Mouse (Mus musculus) T-cell, adult 2 months (primary cell): Measurements from ENCODE around the gene Mga.

Experiments used
- DNase-seq: peaks from one replicate; pipeline ENCODE4 v3.0.0; 2022; ENCODE audit warnings: low spot score

Mga gene

GRCm38 (mm10) chr2:119987441-119987840 lies 90.4 kb downstream of the Mga start:
- no peak for DNase-seq

GRCm38 (mm10) chr2:119988952-119989351 lies 91.9 kb downstream of the Mga start:
- no peak for DNase-seq

GRCm38 (mm10) chr2:119990881-119991280 lies 93.9 kb downstream of the Mga start:
- no peak for DNase-seq

GRCm38 (mm10) chr2:119992349-119992748 lies 95.3 kb downstream of the Mga start:
- no peak for DNase-seq

- no peak for DNase-seq
Measured at GRCm38 (mm10) chr2:119993515-119993914, 96.5 kb downstream of the Mga start.

GRCm38 (mm10) chr2:119994839-119995238 lies 97.8 kb downstream of the Mga start:
- DNase-seq = no peak

- no peak for DNase-seq
Measured at GRCm38 (mm10) chr2:119995391-119996281, 98.6 kb downstream of the Mga start.

- no peak for DNase-seq
Measured at GRCm38 (mm10) chr2:119997354-119997753, 100.3 kb downstream of the Mga start.

GRCm38 (mm10) chr2:119999731-120000130 lies 102.7 kb downstream of the Mga start:
- DNase-seq = no peak

GRCm38 (mm10) chr2:120000882-120001584 lies 104.0 kb downstream of the Mga start:
- DNase-seq = no peak

GRCm38 (mm10) chr2:120001956-120002355 lies 104.9 kb downstream of the Mga start:
- DNase-seq = no peak

GRCm38 (mm10) chr2:120003970-120004369 lies 106.9 kb downstream of the Mga start:
- DNase-seq = no peak

GRCm38 (mm10) chr2:120006696-120007095 lies 109.7 kb downstream of the Mga start:
- no peak for DNase-seq

- DNase-seq = no peak
Measured at GRCm38 (mm10) chr2:120007680-120008210, 110.7 kb downstream of the Mga start.

- DNase-seq = no peak
Measured at GRCm38 (mm10) chr2:120008672-120009071, 111.6 kb downstream of the Mga start.

- DNase-seq = peak; percentile 25
Measured at GRCm38 (mm10) chr2:120011462-120012200, 114.6 kb downstream of the Mga start.

- DNase-seq = no peak
Measured at GRCm38 (mm10) chr2:120012924-120013323, 115.9 kb downstream of the Mga start.

- DNase-seq = no peak
Measured at GRCm38 (mm10) chr2:120013831-120014486, 116.9 kb downstream of the Mga start.

- DNase-seq = no peak
Measured at GRCm38 (mm10) chr2:120015882-120016281, 118.9 kb downstream of the Mga start.

- no peak for DNase-seq
Measured at GRCm38 (mm10) chr2:120017599-120017998, 120.6 kb downstream of the Mga start.
